Mouse (Mus musculus): ENCODE results near the gene Fam57a. TPM values are rescaled to one million over a fixed set of nuclear protein-coding genes. Genes with fewer than 3 reads are reported as not detected.
"Not testable (repeated sequence)": the region's sequence is repeated elsewhere in the genome, so short reads cannot be mapped to it uniquely, and the experiment has no call there.

The Fam57a gene
- total and polyA plus RNA-seq, 3 experiments = 3.2 to 23.5 (median 12.0) TPM

- TF ChIP-seq GATA1 (IDR thresholded peaks at IDR 0.05; ENCODE audit: borderline replicate concordance, low read length) (no peak), TAL1 (conservative IDR thresholded peaks at IDR 0.05; ENCODE audit: low read depth, low read length) (no peak), POLR2AphosphoS5 (IDR thresholded peaks at IDR 0.05; ENCODE audit: insufficient replicate concordance, low read depth, low read length) (no peak), GATA2 (IDR thresholded peaks at IDR 0.05; ENCODE audit: borderline replicate concordance, low read depth, low read length) (no peak), CTCF (IDR thresholded peaks at IDR 0.05; ENCODE audit: low read depth, low read length) (no peak)
- no peak for ATAC-seq (ENCODE audit: extremely low read depth, insufficient number of reproducible peaks, low FRiP score, poor library complexity, severe bottlenecking)
Observed at GRCm38 (mm10) chr11:76196977-76197469, 17.6 kb downstream of the Fam57a start.

GRCm38 (mm10) chr11:76201761-76202674, 22.5 kb downstream of the Fam57a start:
- DNase-seq (ENCODE audit: low spot score) (peak; percentile 93), ATAC-seq (ENCODE audit: extremely low read depth, insufficient number of reproducible peaks, low FRiP score, poor library complexity, severe bottlenecking) (peak; percentile 63)
- H3K36me3 ChIP-seq (replicated peaks) = peaks cover 34% of the 10 kb centered on the region
- H3K27me3 ChIP-seq (ENCODE audit: insufficient read depth, low read length) = 0 out of 2 replicates have a peak, but pooled peaks cover 5% of the 10 kb centered on the region
- H3K9me3 ChIP-seq (replicated peaks) = no peaks in the 10 kb centered on the region
- TF ChIP-seq TAL1 (conservative IDR thresholded peaks at IDR 0.05; ENCODE audit: low read depth, low read length) = no peak
- TF ChIP-seq GATA2 (IDR thresholded peaks at IDR 0.05; ENCODE audit: borderline replicate concordance, low read depth, low read length) = no peak
- no peak for TF ChIP-seq POLR2AphosphoS5 (IDR thresholded peaks at IDR 0.05; ENCODE audit: insufficient replicate concordance, low read depth, low read length)
- no peak for TF ChIP-seq CTCF (IDR thresholded peaks at IDR 0.05; ENCODE audit: low read depth, low read length)
- TF ChIP-seq GATA1 (IDR thresholded peaks at IDR 0.05; ENCODE audit: borderline replicate concordance, low read length) = no peak
- H3K4me3 ChIP-seq (ENCODE audit: low read depth, low read length) = peak overlapping the region; percentile 93
- H3K4me1 ChIP-seq (ENCODE audit: insufficient read depth, low read depth, low read length) = peaks cover 24% of the 10 kb centered on the region

More at GRCm38 (mm10) chr11:76196977-76197469, 17.6 kb downstream of the Fam57a start:
- Histone ChIP-seq H3K27me3 (ENCODE audit: insufficient read depth, low read length) (0 out of 2 replicates have a peak, but pooled peaks cover 5% of the 10 kb centered on the region), H3K36me3 (replicated peaks) (no peaks in the 10 kb centered on the region), H3K9me3 (replicated peaks) (no peaks in the 10 kb centered on the region), H3K4me3 (ENCODE audit: low read depth, low read length) (no peak overlapping the region), H3K4me1 (ENCODE audit: insufficient read depth, low read depth, low read length) (peaks cover 20% of the 10 kb centered on the region)
- no peak for DNase-seq (ENCODE audit: low spot score)

GRCm38 (mm10) chr11:76206793-76207192, 27.3 kb downstream of the Fam57a start:
- Histone ChIP-seq H3K4me1 (ENCODE audit: insufficient read depth, low read depth, low read length) (peaks cover 27% of the 10 kb centered on the region), H3K27me3 (ENCODE audit: insufficient read depth, low read length) (no peaks in the 10 kb centered on the region), H3K36me3 (replicated peaks) (peaks cover 77% of the 10 kb centered on the region), H3K4me3 (ENCODE audit: low read depth, low read length) (no peak overlapping the region), H3K9me3 (replicated peaks) (no peaks in the 10 kb centered on the region)
- DNase-seq (ENCODE audit: low spot score) (no peak), ATAC-seq (ENCODE audit: extremely low read depth, insufficient number of reproducible peaks, low FRiP score, poor library complexity, severe bottlenecking) (no peak)
- no peak for TF ChIP-seq CTCF (IDR thresholded peaks at IDR 0.05; ENCODE audit: low read depth, low read length)
- no peak for TF ChIP-seq POLR2AphosphoS5 (IDR thresholded peaks at IDR 0.05; ENCODE audit: insufficient replicate concordance, low read depth, low read length)

- H3K36me3 ChIP-seq (replicated peaks) = peaks cover 95% of the 10 kb centered on the region
- no peaks in the 10 kb centered on the region for H3K9me3 ChIP-seq (replicated peaks)
- ATAC-seq (ENCODE audit: extremely low read depth, insufficient number of reproducible peaks, low FRiP score, poor library complexity, severe bottlenecking) = no peak
- H3K4me1 ChIP-seq (ENCODE audit: insufficient read depth, low read depth, low read length) = peaks cover 24% of the 10 kb centered on the region; the same call in 1 of the 2 replicates
- H3K27me3 ChIP-seq (ENCODE audit: insufficient read depth, low read length) = no peaks in the 10 kb centered on the region
- DNase-seq (ENCODE audit: low spot score) = no peak
- H3K4me3 ChIP-seq (ENCODE audit: low read depth, low read length) = no peak overlapping the region
- TF ChIP-seq TAL1 (conservative IDR thresholded peaks at IDR 0.05; ENCODE audit: low read depth, low read length) (no peak), CTCF (IDR thresholded peaks at IDR 0.05; ENCODE audit: low read depth, low read length) (no peak), GATA2 (IDR thresholded peaks at IDR 0.05; ENCODE audit: borderline replicate concordance, low read depth, low read length) (no peak), POLR2AphosphoS5 (IDR thresholded peaks at IDR 0.05; ENCODE audit: insufficient replicate concordance, low read depth, low read length) (no peak)
Observed at GRCm38 (mm10) chr11:76210228-76210985, 30.9 kb downstream of the Fam57a start.

- H3K36me3 ChIP-seq (replicated peaks) = peaks cover 90% of the 10 kb centered on the region
Observed at GRCm38 (mm10) chr11:76211595-76211994, 32.1 kb downstream of the Fam57a start.

GRCm38 (mm10) chr11:76213841-76214240, 34.4 kb downstream of the Fam57a start:
- Histone ChIP-seq H3K9me3 (replicated peaks) (no peaks in the 10 kb centered on the region), H3K36me3 (replicated peaks) (peaks cover 76% of the 10 kb centered on the region), H3K4me3 (ENCODE audit: low read depth, low read length) (no peak overlapping the region), H3K27me3 (ENCODE audit: insufficient read depth, low read length) (no peaks in the 10 kb centered on the region), H3K4me1 (ENCODE audit: insufficient read depth, low read depth, low read length) (peaks cover 47% of the 10 kb centered on the region)
- no peak for TF ChIP-seq POLR2AphosphoS5 (IDR thresholded peaks at IDR 0.05; ENCODE audit: insufficient replicate concordance, low read depth, low read length)
- no peak for TF ChIP-seq CTCF (IDR thresholded peaks at IDR 0.05; ENCODE audit: low read depth, low read length)
- no peak for TF ChIP-seq GATA1 (IDR thresholded peaks at IDR 0.05; ENCODE audit: borderline replicate concordance, low read length)
- TF ChIP-seq GATA2 (IDR thresholded peaks at IDR 0.05; ENCODE audit: borderline replicate concordance, low read depth, low read length) = no peak
- TF ChIP-seq TAL1 (conservative IDR thresholded peaks at IDR 0.05; ENCODE audit: low read depth, low read length) = no peak
- DNase-seq (ENCODE audit: low spot score) (no peak), ATAC-seq (ENCODE audit: extremely low read depth, insufficient number of reproducible peaks, low FRiP score, poor library complexity, severe bottlenecking) (no peak)

More at GRCm38 (mm10) chr11:76211595-76211994, 32.1 kb downstream of the Fam57a start:
- H3K4me3 ChIP-seq (ENCODE audit: low read depth, low read length); DNase-seq (ENCODE audit: low spot score); H3K9me3 ChIP-seq (replicated peaks); ATAC-seq (ENCODE audit: extremely low read depth, insufficient number of reproducible peaks, low FRiP score, poor library complexity, severe bottlenecking); H3K27me3 ChIP-seq (ENCODE audit: insufficient read depth, low read length): not testable (repeated sequence)
- peaks cover 35% of the 10 kb centered on the region for H3K4me1 ChIP-seq (ENCODE audit: insufficient read depth, low read depth, low read length)

Data from G1E (cell line).